Mouse (Mus musculus) midbrain, embryonic 13.5 days (tissue): ENCODE data around the gene Leng8. TPM values are rescaled to one million over a fixed set of nuclear protein-coding genes. Genes with fewer than 3 reads are reported as not detected.

Experiments used
- ATAC-seq: fragments of 200-750 bp; cut with Nextera tagmentation; 2 replicates; pipeline ENCODE4 v1.8.0; 2017; ENCODE audit warnings: mild to moderate bottlenecking, moderate TSS enrichment, moderate library complexity
- H3K27ac ChIP-seq: fragments of 300-500 bp; sonication (generic); 2 replicates; pipeline ENCODE4 v1.5.1; 2015; ENCODE audit warnings: inconsistent platforms, mild to moderate bottlenecking, moderate library complexity
- H3K27me3 ChIP-seq: fragments of 300-500 bp; sonication (generic); 2 replicates; pipeline ENCODE4 v1.6.1; 2015; ENCODE audit warnings: mild to moderate bottlenecking, inconsistent platforms
- H3K36me3 ChIP-seq: fragments of 300-500 bp; sonication (generic); 2 replicates; pipeline ENCODE4 v1.6.1; 2015; ENCODE audit warnings: mild to moderate bottlenecking, inconsistent platforms
- H3K4me1 ChIP-seq: fragments of 300-500 bp; sonication (generic); replicated peaks from 2 replicates; pipeline ENCODE4 v1.6.1; 2015; ENCODE audit warnings: inconsistent platforms
- H3K4me2 ChIP-seq: fragments of 300-500 bp; sonication (generic); replicated peaks from 2 replicates; pipeline ENCODE4 v1.6.1; 2015; ENCODE audit warnings: moderate library complexity, mild to moderate bottlenecking, inconsistent platforms
- H3K4me3 ChIP-seq: fragments of 300-500 bp; sonication (generic); replicated peaks from 2 replicates; pipeline ENCODE4 v1.5.1; 2015; ENCODE audit warnings: mild to moderate bottlenecking, inconsistent platforms
- H3K9ac ChIP-seq: fragments of 300-500 bp; sonication (generic); replicated peaks from 2 replicates; pipeline ENCODE4 v1.6.1; 2015; ENCODE audit warnings: mild to moderate bottlenecking, inconsistent platforms
- H3K9me3 ChIP-seq: fragments of 300-500 bp; sonication (generic); 2 replicates; pipeline ENCODE4 v1.6.1; 2016; ENCODE audit warnings: mild to moderate bottlenecking, inconsistent platforms
- WGBS: fragments of 180-500 bp; shearing (Covaris S2); methylation state at CpG from one replicate; pipeline ENCODE4 v1.1.7; 2015; 5-methylcytosine and 5-hydroxymethylcytosine counted together
- polyA plus RNA-seq: library from polyadenylated mRNA; unstranded; fragments of >200 nt; fragmentation: Nextera tagmentation; extraction: Ambion mirVana; gene quantifications from 2 replicates; pipeline ENCODE4 v1.2.1, GENCODE M21; 2015

Leng8 gene
- polyA plus RNA-seq, 1 experiment from 2014 or later: 97.1 TPM

- H3K27me3 ChIP-seq: no peaks in the 10 kb centered on the region
- H3K4me1 ChIP-seq: peaks cover 56% of the 10 kb centered on the region
- H3K4me2 ChIP-seq: peak within 1 kb of the TSS; percentile 80
- ATAC-seq: peak; percentile 15; the same call in 1 of the 2 replicates
- peak within 1 kb of the TSS; percentile 94 for H3K27ac ChIP-seq
- WGBS: 2% methylated on average over 25 of the region's 37 CpGs
- peak within 1 kb of the TSS; percentile 76 for H3K4me3 ChIP-seq
- H3K36me3 ChIP-seq: no peaks in the 10 kb centered on the region
- H3K9me3 ChIP-seq: no peaks in the 10 kb centered on the region
- peak within 1 kb of the TSS; percentile 92 for H3K9ac ChIP-seq
Observed at GRCm38 (mm10) chr7:4119344-4119902, 17.4 kb upstream of the Leng8 start, which contains the start of gene Ttyh1. Gene Ttyh1 (plus strand): TSS chr7:4119408.

GRCm38 (mm10) chr7:4119976-4120921 is 16.6 kb upstream of the Leng8 start:
- no peaks in the 10 kb centered on the region for H3K36me3 ChIP-seq
- peaks cover 64% of the 10 kb centered on the region for H3K4me1 ChIP-seq
- H3K27me3 ChIP-seq: no peaks in the 10 kb centered on the region
- peak overlapping the region; percentile 76 for H3K4me3 ChIP-seq
- H3K27ac ChIP-seq: peak overlapping the region; percentile 94
- peak; percentile 1; the same call in 1 of the 2 replicates for ATAC-seq
- H3K9ac ChIP-seq: peak overlapping the region; percentile 92
- H3K4me2 ChIP-seq: peak overlapping the region; percentile 80
- 7% methylated on average over 17 of the region's 19 CpGs for WGBS
- H3K9me3 ChIP-seq: no peaks in the 10 kb centered on the region

GRCm38 (mm10) chr7:4122076-4122768 is 14.6 kb upstream of the Leng8 start:
- Histone ChIP-seq H3K27ac (peak overlapping the region; percentile 94), H3K27me3 (no peaks in the 10 kb centered on the region), H3K36me3 (peaks cover 18% of the 10 kb centered on the region), H3K4me3 (peak overlapping the region; percentile 76), H3K4me2 (peak overlapping the region; percentile 80), H3K9me3 (no peaks in the 10 kb centered on the region), H3K4me1 (peaks cover 77% of the 10 kb centered on the region), H3K9ac (peak overlapping the region; percentile 92)
- no peak for ATAC-seq
- 47% methylated on average over 11 of the region's 11 CpGs for WGBS

- peaks cover 23% of the 10 kb centered on the region for H3K36me3 ChIP-seq
- H3K9me3 ChIP-seq: no peaks in the 10 kb centered on the region
- 0 out of 2 replicates have a peak overlapping the region, but pooled peaks have one; percentile 92 for H3K9ac ChIP-seq
- WGBS: 75% methylated on average over 10 of the region's 10 CpGs
- no peak for ATAC-seq
- no peaks in the 10 kb centered on the region for H3K27me3 ChIP-seq
- H3K4me3 ChIP-seq: peak overlapping the region; percentile 76; the same call in 1 of the 2 replicates
- peaks cover 75% of the 10 kb centered on the region for H3K4me1 ChIP-seq
- H3K4me2 ChIP-seq: peak overlapping the region; percentile 80
- H3K27ac ChIP-seq: peak overlapping the region; percentile 94
Observed at GRCm38 (mm10) chr7:4122783-4123182, 14.1 kb upstream of the Leng8 start.

- Histone ChIP-seq H3K27ac (peak overlapping the region; percentile 94), H3K9me3 (no peaks in the 10 kb centered on the region), H3K36me3 (peaks cover 32% of the 10 kb centered on the region), H3K4me3 (peak overlapping the region; percentile 32), H3K9ac (peak overlapping the region; percentile 39; the same call in 1 of the 2 replicates), H3K27me3 (no peaks in the 10 kb centered on the region), H3K4me2 (peak overlapping the region; percentile 80), H3K4me1 (peaks cover 75% of the 10 kb centered on the region)
- WGBS: 0% methylated on average over 1 of the region's 1 CpGs
- ATAC-seq: peak; percentile 84
Observed at GRCm38 (mm10) chr7:4123732-4124131, 13.1 kb upstream of the Leng8 start.

GRCm38 (mm10) chr7:4124315-4124759 is 12.5 kb upstream of the Leng8 start:
- 0% methylated on average over 10 of the region's 10 CpGs for WGBS
- Histone ChIP-seq H3K36me3 (peaks cover 38% of the 10 kb centered on the region), H3K27me3 (no peaks in the 10 kb centered on the region), H3K9me3 (no peaks in the 10 kb centered on the region), H3K9ac (peak overlapping the region; percentile 54; the same call in 1 of the 2 replicates), H3K4me3 (peak overlapping the region; percentile 32), H3K4me1 (peaks cover 71% of the 10 kb centered on the region), H3K4me2 (peak overlapping the region; percentile 80), H3K27ac (peak overlapping the region; percentile 94)
- peak; percentile 87 for ATAC-seq

GRCm38 (mm10) chr7:4124856-4125255 is 12.0 kb upstream of the Leng8 start:
- Histone ChIP-seq H3K27me3 (no peaks in the 10 kb centered on the region), H3K36me3 (peaks cover 42% of the 10 kb centered on the region), H3K4me3 (peak overlapping the region; percentile 32), H3K27ac (peak overlapping the region; percentile 94), H3K4me2 (peak overlapping the region; percentile 80), H3K9me3 (no peaks in the 10 kb centered on the region), H3K4me1 (peaks cover 65% of the 10 kb centered on the region), H3K9ac (peak overlapping the region; percentile 54)
- WGBS: 3% methylated on average over 5 of the region's 5 CpGs
- peak; percentile 4 for ATAC-seq

GRCm38 (mm10) chr7:4125306-4125705 is 11.5 kb upstream of the Leng8 start:
- 32% methylated on average over 9 of the region's 9 CpGs for WGBS
- H3K4me1 ChIP-seq: peaks cover 61% of the 10 kb centered on the region
- no peaks in the 10 kb centered on the region for H3K27me3 ChIP-seq
- H3K27ac ChIP-seq: peak overlapping the region; percentile 94
- H3K9me3 ChIP-seq: no peaks in the 10 kb centered on the region
- peak overlapping the region; percentile 80 for H3K4me2 ChIP-seq
- H3K4me3 ChIP-seq: 0 out of 2 replicates have a peak overlapping the region, but pooled peaks have one; percentile 32
- H3K9ac ChIP-seq: peak overlapping the region; percentile 54
- ATAC-seq: no peak
- H3K36me3 ChIP-seq: peaks cover 42% of the 10 kb centered on the region

- H3K4me3 ChIP-seq: no peak overlapping the region
- 89% methylated on average over 11 of the region's 11 CpGs for WGBS
- H3K36me3 ChIP-seq: peaks cover 49% of the 10 kb centered on the region
- H3K9ac ChIP-seq: peak overlapping the region; percentile 19; the same call in 1 of the 2 replicates
- H3K9me3 ChIP-seq: no peaks in the 10 kb centered on the region
- 0 out of 2 replicates have a peak overlapping the region, but pooled peaks have one; percentile 25 for H3K27ac ChIP-seq
- H3K27me3 ChIP-seq: no peaks in the 10 kb centered on the region
- ATAC-seq: no peak
- H3K4me2 ChIP-seq: no peak overlapping the region
- H3K4me1 ChIP-seq: peaks cover 57% of the 10 kb centered on the region
Observed at GRCm38 (mm10) chr7:4126992-4127785, 9.7 kb upstream of the Leng8 start.

- H3K9me3 ChIP-seq: no peaks in the 10 kb centered on the region
- ATAC-seq: no peak
- H3K4me1 ChIP-seq: peaks cover 50% of the 10 kb centered on the region
- H3K4me3 ChIP-seq: no peak overlapping the region
- no peaks in the 10 kb centered on the region for H3K27me3 ChIP-seq
- 91% methylated on average over 4 of the region's 4 CpGs for WGBS
- H3K4me2 ChIP-seq: no peak overlapping the region
- H3K36me3 ChIP-seq: peaks cover 56% of the 10 kb centered on the region
- H3K9ac ChIP-seq: no peak overlapping the region
- H3K27ac ChIP-seq: no peak overlapping the region
Observed at GRCm38 (mm10) chr7:4127894-4128293, 8.9 kb upstream of the Leng8 start.

GRCm38 (mm10) chr7:4128860-4129259 is 8.0 kb upstream of the Leng8 start:
- H3K9me3 ChIP-seq: no peaks in the 10 kb centered on the region
- H3K36me3 ChIP-seq: peaks cover 64% of the 10 kb centered on the region
- no peak for ATAC-seq
- H3K4me1 ChIP-seq: peaks cover 44% of the 10 kb centered on the region
- no peak overlapping the region for H3K4me2 ChIP-seq
- H3K27ac ChIP-seq: 0 out of 2 replicates have a peak overlapping the region, but pooled peaks have one; percentile 25
- 65% methylated on average over 6 of the region's 6 CpGs for WGBS
- no peaks in the 10 kb centered on the region for H3K27me3 ChIP-seq
- no peak overlapping the region for H3K4me3 ChIP-seq
- 0 out of 2 replicates have a peak overlapping the region, but pooled peaks have one; percentile 23 for H3K9ac ChIP-seq
